Mouse (Mus musculus) MEL (cell line): Measurements from ENCODE around the gene Fbrsl1. TPM values are rescaled to one million over a fixed set of nuclear protein-coding genes. Genes with fewer than 3 reads are reported as not detected.

ENCODE experiments used
- DNase-seq: peaks from one replicate; pipeline ENCODE4 v3.0.0; 2011; ENCODE audit warnings: low read depth, low spot score
- H3K27ac ChIP-seq: 2 replicates; pipeline ENCODE4 v1.5.1; 2012; ENCODE audit warnings: low read depth, mild to moderate bottlenecking, control low read depth, low read length, moderate library complexity; ENCODE audit not compliant: control insufficient read depth
- H3K27me3 ChIP-seq, 2 experiments: fragments of 150-350 bp in 1 of 2; sonication (generic) in 1 of 2; 2 replicates each; pipeline ENCODE4 v1.6.1; 2012; ENCODE audit warnings: low read length in 2 of 2, mild to moderate bottlenecking in 2 of 2, improper control_type of control experiment in 1 of 2, moderate library complexity in 1 of 2; ENCODE audit not compliant: insufficient read depth in 2 of 2, control insufficient read depth in 1 of 2
- H3K36me3 ChIP-seq, 2 experiments: 2 replicates each; pipeline ENCODE4 v1.6.1; 2012 to 2014; ENCODE audit warnings: low read length in 2 of 2, improper control_type of control experiment in 1 of 2, inconsistent platforms in 1 of 2, mild to moderate bottlenecking in 1 of 2; ENCODE audit not compliant: insufficient read depth in 2 of 2, control insufficient read depth in 1 of 2
- H3K4me1 ChIP-seq, 2 experiments: fragments of 150-350 bp in 1 of 2; sonication (generic) in 1 of 2; 2 replicates each; pipeline ENCODE4 v1.6.1; 2012; ENCODE audit warnings: low read length in 2 of 2, improper control_type of control experiment in 1 of 2, mild to moderate bottlenecking in 1 of 2; ENCODE audit not compliant: insufficient read depth in 2 of 2, control insufficient read depth in 1 of 2
- H3K4me3 ChIP-seq, 2 experiments: fragments of 150-350 bp in 1 of 2; sonication (generic) in 1 of 2; 2 replicates each; pipeline ENCODE4 v1.5.1; 2012; ENCODE audit warnings: low read depth in 2 of 2, low read length in 2 of 2, mild to moderate bottlenecking in 2 of 2, moderate library complexity in 2 of 2, control low read depth in 1 of 2, improper control_type of control experiment in 1 of 2; ENCODE audit not compliant: control insufficient read depth in 1 of 2, insufficient read depth in 1 of 2
- H3K79me2 ChIP-seq: 2 replicates; pipeline ENCODE4 v1.6.1; 2012; ENCODE audit warnings: mild to moderate bottlenecking, low read length, moderate library complexity; ENCODE audit not compliant: control insufficient read depth, poor library complexity, insufficient read depth
- H3K9ac ChIP-seq: 2 replicates; pipeline ENCODE4 v1.6.1; 2012; ENCODE audit warnings: low read depth, mild to moderate bottlenecking, control low read depth, low read length, moderate library complexity; ENCODE audit not compliant: control insufficient read depth, poor library complexity, severe bottlenecking
- H3K9me3 ChIP-seq: fragments of 150-350 bp; sonication (generic); replicated peaks from 2 replicates; pipeline ENCODE4 v1.6.1; 2012; ENCODE audit warnings: mild to moderate bottlenecking, low read length, improper control_type of control experiment, moderate library complexity; ENCODE audit not compliant: insufficient read depth
- BHLHE40 ChIP-seq: IDR thresholded peaks from 2 replicates; pipeline ENCODE4 v1.6.1; 2012; ENCODE audit warnings: low read depth, mild to moderate bottlenecking, inconsistent platforms, low read length, improper control_type of control experiment, borderline replicate concordance
- CHD2 ChIP-seq: IDR thresholded peaks from 2 replicates; pipeline ENCODE4 v1.6.1; 2011; ENCODE audit warnings: low read length, improper control_type of control experiment
- ELF1 ChIP-seq: IDR thresholded peaks from 2 replicates; pipeline ENCODE4 v1.6.1; 2014; ENCODE audit warnings: low read depth, mild to moderate bottlenecking, inconsistent platforms, low read length, improper control_type of control experiment, moderate library complexity
- EP300 ChIP-seq, 2 experiments: IDR thresholded peaks; 2 replicates each; pipeline ENCODE4 v1.6.1; 2011; ENCODE audit warnings: improper control_type of control experiment in 2 of 2, low read length in 2 of 2, low read depth in 1 of 2, mild to moderate bottlenecking in 1 of 2
- GABPA ChIP-seq: IDR thresholded peaks from 2 replicates; pipeline ENCODE4 v1.6.1; 2012; ENCODE audit warnings: low read depth, mild to moderate bottlenecking, inconsistent platforms, low read length, improper control_type of control experiment, moderate library complexity
- GATA1 ChIP-seq: IDR thresholded peaks from 2 replicates; pipeline ENCODE4 v1.6.1; 2011; ENCODE audit warnings: low read depth, low read length, improper control_type of control experiment
- HCFC1 ChIP-seq: IDR thresholded peaks from 2 replicates; pipeline ENCODE4 v1.6.1; 2012; ENCODE audit warnings: low read depth, mild to moderate bottlenecking, inconsistent platforms, low read length, improper control_type of control experiment, moderate library complexity
- MAFK ChIP-seq: IDR thresholded peaks from 2 replicates; pipeline ENCODE4 v1.6.1; 2011; ENCODE audit warnings: low read depth, mild to moderate bottlenecking, low read length, improper control_type of control experiment, borderline replicate concordance
- MAZ ChIP-seq: IDR thresholded peaks from 2 replicates; pipeline ENCODE4 v1.6.1; 2012; ENCODE audit warnings: low read depth, mild to moderate bottlenecking, inconsistent platforms, low read length, improper control_type of control experiment
- MEF2A ChIP-seq: IDR thresholded peaks from 2 replicates; pipeline ENCODE4 v1.6.1; 2014; ENCODE audit warnings: low read depth, mild to moderate bottlenecking, inconsistent platforms, low read length, improper control_type of control experiment; ENCODE audit not compliant: poor library complexity, insufficient replicate concordance, severe bottlenecking; ENCODE audit errors: extremely low read depth
- MYB ChIP-seq: IDR thresholded peaks from 2 replicates; pipeline ENCODE4 v1.6.1; 2011; ENCODE audit warnings: mild to moderate bottlenecking, low read depth, low read length, improper control_type of control experiment
- MYC ChIP-seq: IDR thresholded peaks from 2 replicates; pipeline ENCODE4 v1.6.1; 2011; ENCODE audit warnings: low read depth, mild to moderate bottlenecking, low read length, improper control_type of control experiment, moderate library complexity
- NELFE ChIP-seq: IDR thresholded peaks from 2 replicates; pipeline ENCODE4 v1.6.1; 2011; ENCODE audit warnings: low read depth, low read length, improper control_type of control experiment
- POLR2AphosphoS5 ChIP-seq: IDR thresholded peaks from 2 replicates; pipeline ENCODE4 v1.6.1; 2012; ENCODE audit warnings: low read depth, borderline replicate concordance, mild to moderate bottlenecking, inconsistent platforms, low read length, moderate library complexity, mixed read lengths
- RAD21 ChIP-seq: IDR thresholded peaks from 2 replicates; pipeline ENCODE4 v1.6.1; 2011; ENCODE audit warnings: mild to moderate bottlenecking, low read depth, low read length, improper control_type of control experiment
- RCOR1 ChIP-seq: IDR thresholded peaks from 2 replicates; pipeline ENCODE4 v1.6.1; 2012; ENCODE audit warnings: low read depth, mild to moderate bottlenecking, inconsistent platforms, low read length, improper control_type of control experiment
- SIN3A ChIP-seq: IDR thresholded peaks from 2 replicates; pipeline ENCODE4 v1.6.1; 2012; ENCODE audit warnings: low read length, improper control_type of control experiment, inconsistent platforms
- TBP ChIP-seq: IDR thresholded peaks from 2 replicates; pipeline ENCODE4 v1.8.0; 2011; ENCODE audit warnings: low read depth, low read length, improper control_type of control experiment
- TCF12 ChIP-seq: IDR thresholded peaks from 2 replicates; pipeline ENCODE4 v1.6.1; 2014; ENCODE audit warnings: low read depth, mild to moderate bottlenecking, inconsistent platforms, low read length, improper control_type of control experiment, moderate library complexity
- UBTF ChIP-seq: IDR thresholded peaks from 2 replicates; pipeline ENCODE4 v1.6.1; 2012; ENCODE audit warnings: low read depth, mild to moderate bottlenecking, inconsistent platforms, low read length, improper control_type of control experiment, moderate library complexity, borderline replicate concordance; ENCODE audit not compliant: insufficient read depth
- USF1 ChIP-seq: IDR thresholded peaks from 2 replicates; pipeline ENCODE4 v1.6.1; 2014; ENCODE audit warnings: low read depth, mild to moderate bottlenecking, inconsistent platforms, low read length, improper control_type of control experiment, moderate library complexity
- USF2 ChIP-seq, 2 experiments: IDR thresholded peaks; 2 replicates each; pipeline ENCODE4 v1.6.1; 2011 to 2012; ENCODE audit warnings: improper control_type of control experiment in 2 of 2, low read length in 2 of 2, borderline replicate concordance in 1 of 2, inconsistent platforms in 1 of 2, low read depth in 1 of 2, mild to moderate bottlenecking in 1 of 2; ENCODE audit not compliant: insufficient read depth in 1 of 2
- ZC3H11A ChIP-seq: IDR thresholded peaks from 2 replicates; pipeline ENCODE4 v1.6.1; 2012; ENCODE audit warnings: low read depth, mild to moderate bottlenecking, inconsistent platforms, low read length, improper control_type of control experiment
- ZKSCAN1 ChIP-seq: IDR thresholded peaks from 2 replicates; pipeline ENCODE4 v1.6.1; 2012; ENCODE audit warnings: low read depth, mild to moderate bottlenecking, inconsistent platforms, low read length, improper control_type of control experiment, moderate library complexity
- ZMIZ1 ChIP-seq: IDR thresholded peaks from 2 replicates; pipeline ENCODE4 v1.6.1; 2012; ENCODE audit warnings: low read depth, mild to moderate bottlenecking, inconsistent platforms, low read length, improper control_type of control experiment, moderate library complexity
- ZNF384 ChIP-seq: IDR thresholded peaks from 2 replicates; pipeline ENCODE4 v1.6.1; 2012; ENCODE audit warnings: low read depth, mild to moderate bottlenecking, inconsistent platforms, low read length, improper control_type of control experiment
- polyA plus RNA-seq, 2 experiments: library from polyadenylated mRNA; stranded (reverse) in 1 of 2; unstranded in 1 of 2; fragments of >175 nt in 1 of 2; fragments of >200 nt in 1 of 2; gene quantifications; 2 replicates each; pipeline versions ENCODE4 v1.2.1 to v1.2.4; 2012; ENCODE audit warnings: low replicate concordance in 2 of 2, low read depth in 1 of 2; ENCODE audit not compliant: insufficient read length in 2 of 2, insufficient read depth in 1 of 2, missing spikeins in 1 of 2
- total RNA-seq: library from RNA; depleted of rRNA; stranded (reverse); fragments of 300-350 nt; gene quantifications from 2 replicates; pipeline ENCODE4 v1.2.3, GENCODE M21; 2012

Fbrsl1 gene
- total and polyA plus RNA-seq, 3 experiments, result 12.7 to 56.1 TPM; not detected in 1

DNA sequence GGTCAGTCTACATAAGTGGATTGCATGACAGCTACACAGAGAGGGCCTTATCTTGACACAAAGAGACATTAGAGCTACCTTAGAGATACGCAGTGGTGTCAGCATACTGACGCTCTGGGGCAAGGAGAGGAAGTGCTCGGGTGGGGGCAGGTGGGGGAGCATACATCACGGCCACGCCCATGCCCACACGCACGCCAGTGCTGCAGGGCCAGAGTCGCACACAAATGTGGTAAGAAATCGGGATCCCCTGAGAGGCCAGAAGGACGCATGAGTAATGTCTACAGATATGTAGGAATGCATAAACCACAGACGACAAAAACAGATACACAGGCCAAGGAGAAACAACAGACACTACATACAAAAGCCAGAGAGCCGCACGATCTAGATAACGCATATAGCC is 35.3 kb downstream of the Fbrsl1 start:
- TF ChIP-seq BHLHE40 (no peak), NELFE (no peak), ELF1 (no peak), SIN3A (no peak), TCF12 (no peak), ZKSCAN1 (no peak), UBTF (no peak), GABPA (no peak), POLR2AphosphoS5 (no peak), MAZ (no peak), RAD21 (no peak), MEF2A (no peak), GATA1 (no peak), MYB (no peak), TBP (no peak), MYC (no peak), ZNF384 (no peak), USF2 (IDR thresholded peaks at IDR 0.05; ENCODE audit: borderline replicate concordance in 1 of 2, insufficient read depth in 1 of 2, low read depth in 1 of 2, low read length in 2 of 2) (no peak), USF1 (no peak)
- TF ChIP-seq, all 39 proteins: peak for 0
- Histone ChIP-seq H3K4me3 (no peak overlapping the region), H3K79me2 (no peaks in the 10 kb centered on the region), H3K27ac (no peak overlapping the region), H3K9me3 (no peaks in the 10 kb centered on the region), H3K9ac (no peak overlapping the region), H3K4me1 (no peaks in the 10 kb centered on the region), H3K27me3 (no peaks in the 10 kb centered on the region), H3K36me3 (no peaks in the 10 kb centered on the region)
- DNase-seq, result peak; percentile 25

DNA sequence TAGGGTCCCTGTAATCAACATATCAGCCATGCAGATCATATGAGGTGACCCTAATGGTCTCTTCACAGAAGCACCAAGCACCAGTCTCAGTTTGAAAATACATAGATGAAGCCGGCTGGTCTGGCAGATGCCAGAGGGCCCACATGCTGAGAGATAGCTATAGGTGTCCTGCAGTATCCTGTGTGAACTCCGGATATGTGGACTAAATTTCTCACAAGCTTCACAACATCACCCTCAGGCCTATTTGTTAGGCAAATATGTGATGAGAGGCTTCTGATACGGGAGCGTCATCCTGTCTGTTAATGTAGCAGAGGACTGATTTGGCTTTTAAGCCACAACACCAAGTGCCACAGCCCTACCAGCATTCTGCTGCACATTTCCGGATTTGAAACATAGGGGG is 37.9 kb downstream of the Fbrsl1 start:
- no peak for DNase-seq
- H3K4me3 ChIP-seq, result no peak overlapping the region
- no peak overlapping the region for H3K9ac ChIP-seq
- no peak overlapping the region for H3K27ac ChIP-seq
- H3K4me1 ChIP-seq, result no peaks in the 10 kb centered on the region
- no peaks in the 10 kb centered on the region for H3K27me3 ChIP-seq
- H3K36me3 ChIP-seq, result no peaks in the 10 kb centered on the region
- TF ChIP-seq CHD2 (no peak), POLR2AphosphoS5 (no peak), MYC (no peak), ELF1 (no peak), RAD21 (no peak), UBTF (no peak), RCOR1 (no peak), EP300 (IDR thresholded peaks at IDR 0.05; ENCODE audit: low read depth in 1 of 2, low read length in 2 of 2) (no peak), ZC3H11A (no peak), MAFK (no peak), NELFE (no peak), USF2 (IDR thresholded peaks at IDR 0.05; ENCODE audit: borderline replicate concordance in 1 of 2, insufficient read depth in 1 of 2, low read depth in 1 of 2, low read length in 2 of 2) (no peak), MAZ (no peak), SIN3A (no peak), ZMIZ1 (no peak), HCFC1 (no peak)
- H3K9me3 ChIP-seq, result no peaks in the 10 kb centered on the region
- no peaks in the 10 kb centered on the region for H3K79me2 ChIP-seq
